Mouse (Mus musculus) C2C12 (cell line): ENCODE measurements at regions not wholly inside any gene's neighbourhood (a gene's known extent, or its start where the extent isn't known, plus 50 kb on each side); places are given as distances from the start of the nearest gene placed in this dataset.
A peak's percentile ranks its signal among the peaks of the same experiment; 100 is the strongest.
"Not testable (repeated sequence)": the region's sequence is repeated elsewhere in the genome, so short reads cannot be mapped to it uniquely, and the experiment has no call there.

Experiments used
- H3K27me3 ChIP-seq: one replicate; pipeline ENCODE4 v1.6.1; 2011; ENCODE audit not compliant: control insufficient read depth, insufficient read depth, insufficient read length
- H3K36me3 ChIP-seq: one replicate; pipeline ENCODE4 v1.6.1; 2011; ENCODE audit not compliant: control insufficient read depth, insufficient read depth
- H3K4me3 ChIP-seq: one replicate; pipeline ENCODE4 v1.5.1; 2011; ENCODE audit warnings: mild to moderate bottlenecking, control low read depth; ENCODE audit not compliant: poor library complexity, insufficient read depth, severe bottlenecking
- H3K79me2 ChIP-seq: one replicate; pipeline ENCODE4 v1.6.1; 2011; ENCODE audit not compliant: control insufficient read depth, insufficient read depth
- H3K79me3 ChIP-seq: one replicate; pipeline ENCODE4 v1.6.1; 2011; ENCODE audit warnings: low read depth, control low read depth
- H3ac ChIP-seq: one replicate; pipeline ENCODE3; 2011; ENCODE audit warnings: low read depth; ENCODE audit not compliant: control insufficient read depth, insufficient read length
- CEBPB ChIP-seq: IDR thresholded peaks from one replicate; pipeline ENCODE4 v1.6.1; 2011; ENCODE audit warnings: low read depth, mild to moderate bottlenecking, control low read depth, moderate library complexity
- CTCF ChIP-seq: IDR thresholded peaks from one replicate; pipeline ENCODE4 v1.5.1; 2011; ENCODE audit not compliant: control insufficient read depth, insufficient read depth, insufficient read length
- FOSL1 ChIP-seq: IDR thresholded peaks from one replicate; pipeline ENCODE4 v1.8.0; 2011; ENCODE audit warnings: mild to moderate bottlenecking, low read length; ENCODE audit not compliant: poor library complexity, insufficient read depth, severe bottlenecking
- MAX ChIP-seq: IDR thresholded peaks from one replicate; pipeline ENCODE4 v1.6.1; 2011; ENCODE audit warnings: mild to moderate bottlenecking, control low read depth
- MYOD1 ChIP-seq: IDR thresholded peaks from one replicate; pipeline ENCODE4 v1.6.1; 2011; ENCODE audit warnings: low read depth; ENCODE audit not compliant: control insufficient read depth, insufficient read length
- MYOG ChIP-seq: IDR thresholded peaks from one replicate; pipeline ENCODE4 v1.6.1; 2011; ENCODE audit not compliant: control insufficient read depth, insufficient read length; ENCODE audit errors: extremely low read depth
- USF1 ChIP-seq: IDR thresholded peaks from one replicate; pipeline ENCODE4 v1.6.1; 2011; ENCODE audit warnings: low read depth, mild to moderate bottlenecking, control low read depth, moderate library complexity

- Histone ChIP-seq H3ac (no peak overlapping the region), H3K79me3 (no peaks in the 10 kb centered on the region), H3K4me3 (no peak overlapping the region), H3K27me3 (peaks cover 3% of the 10 kb centered on the region), H3K79me2 (no peaks in the 10 kb centered on the region), H3K36me3 (no peaks in the 10 kb centered on the region)
- TF ChIP-seq MYOD1 (no peak), MAX (no peak), CEBPB (no peak), USF1 (no peak)
These were observed 305.3 kb downstream of the Rapgef2 start for GRCm38 (mm10) chr3:78981057-78981456.

- peaks cover 3% of the 10 kb centered on the region for H3K27me3 ChIP-seq
- H3ac ChIP-seq: no peak overlapping the region
- no peaks in the 10 kb centered on the region for H3K79me3 ChIP-seq
- TF ChIP-seq CEBPB (no peak), FOSL1 (no peak), CTCF (no peak), MYOG (no peak), USF1 (no peak), MAX (no peak), MYOD1 (no peak)
- no peaks in the 10 kb centered on the region for H3K36me3 ChIP-seq
- no peaks in the 10 kb centered on the region for H3K79me2 ChIP-seq
- no peak overlapping the region for H3K4me3 ChIP-seq
These were observed 307.5 kb downstream of the Rapgef2 start for GRCm38 (mm10) chr3:78978781-78979180.

- not testable (repeated sequence) for H3K36me3 ChIP-seq, H3K79me3 ChIP-seq, H3K27me3 ChIP-seq, H3K79me2 ChIP-seq, H3K4me3 ChIP-seq, H3ac ChIP-seq
These were observed 319.4 kb downstream of the Rapgef2 start for GRCm38 (mm10) chr3:78966683-78967549.

GRCm38 (mm10) chr3:78964231-78964858 lies 322.0 kb downstream of the Rapgef2 start:
- no peaks in the 10 kb centered on the region for H3K79me2 ChIP-seq
- no peak overlapping the region for H3K4me3 ChIP-seq
- H3K27me3 ChIP-seq: no peaks in the 10 kb centered on the region
- no peaks in the 10 kb centered on the region for H3K79me3 ChIP-seq
- TF ChIP-seq MAX (no peak), MYOG (no peak), CEBPB (no peak), FOSL1 (no peak), MYOD1 (no peak), CTCF (no peak), USF1 (no peak)
- H3K36me3 ChIP-seq: no peaks in the 10 kb centered on the region
- no peak overlapping the region for H3ac ChIP-seq

- Histone ChIP-seq H3K79me3 (no peaks in the 10 kb centered on the region), H3K4me3 (no peak overlapping the region)
- TF ChIP-seq MYOG: no peak
- TF ChIP-seq MYOD1: no peak
- TF ChIP-seq CTCF: peak; percentile 45
- TF ChIP-seq MAX: no peak
- no peak for TF ChIP-seq CEBPB
- no peak for TF ChIP-seq FOSL1
- no peak for TF ChIP-seq USF1
These were observed 327.5 kb downstream of the Rapgef2 start for GRCm38 (mm10) chr3:78958781-78959180.

GRCm38 (mm10) chr3:78955364-78955763 lies 331.0 kb downstream of the Rapgef2 start:
- Histone ChIP-seq H3K27me3 (peaks cover 8% of the 10 kb centered on the region), H3K79me2 (no peaks in the 10 kb centered on the region), H3K36me3 (no peaks in the 10 kb centered on the region), H3ac (no peak overlapping the region), H3K79me3 (no peaks in the 10 kb centered on the region), H3K4me3 (no peak overlapping the region)
- TF ChIP-seq FOSL1 (no peak), USF1 (no peak), MYOG (no peak), MAX (no peak), CEBPB (no peak), MYOD1 (no peak), CTCF (no peak)

More at GRCm38 (mm10) chr3:78958781-78959180, 327.5 kb downstream of the Rapgef2 start:
- H3K36me3 ChIP-seq: no peaks in the 10 kb centered on the region
- peaks cover 4% of the 10 kb centered on the region for H3K27me3 ChIP-seq
- no peaks in the 10 kb centered on the region for H3K79me2 ChIP-seq
- H3ac ChIP-seq: no peak overlapping the region

GRCm38 (mm10) chr3:78949385-78949784 lies 336.9 kb downstream of the Rapgef2 start:
- not testable (repeated sequence) for H3K4me3 ChIP-seq, H3K79me2 ChIP-seq, H3K27me3 ChIP-seq, H3K36me3 ChIP-seq, H3ac ChIP-seq, H3K79me3 ChIP-seq
